Mouse (Mus musculus) gastrocnemius, adult 2 months (tissue): ENCODE measurements at regions not wholly inside any gene's neighbourhood (a gene's known extent, or its start where the extent isn't known, plus 50 kb on each side); places are given as distances from the start of the nearest gene placed in this dataset.

Experiments
- DNase-seq: peaks from one replicate; pipeline ENCODE4 v3.0.0; 2022
- H3K27ac ChIP-seq: fragments of 200-600 bp; 2 replicates; pipeline ENCODE4 v1.8.1; 2022; ENCODE audit warnings: mild to moderate bottlenecking
- H3K4me3 ChIP-seq: fragments of 200-600 bp; 2 replicates; pipeline ENCODE4 v1.8.1; 2022; ENCODE audit warnings: mild to moderate bottlenecking, moderate library complexity
- CTCF ChIP-seq: fragments of 200-600 bp; IDR thresholded peaks from 2 replicates; pipeline ENCODE4 v1.8.1; 2022; ENCODE audit warnings: antibody characterized with exemption, mild to moderate bottlenecking, moderate library complexity
- intact Hi-C: fragments of 180-260 bp; cut with DNase I; formaldehyde crosslinking; loops from one replicate; pipeline ENCODE4 v1.15.1; 2025

- intact Hi-C loops: no loop called here
These were observed 438.7 kb downstream of the Hace1 start for GRCm38 (mm10) chr10:46016295-46016694.

GRCm38 (mm10) chr10:46045474-46046093, 468.0 kb downstream of the Hace1 start:
- DNase-seq: no peak
- intact Hi-C loops: no loop called here
- no peak overlapping the region for H3K27ac ChIP-seq
- H3K4me3 ChIP-seq: no peak overlapping the region
- TF ChIP-seq CTCF: no peak

More at GRCm38 (mm10) chr10:46016295-46016694, 438.7 kb downstream of the Hace1 start:
- TF ChIP-seq CTCF: no peak
- H3K27ac ChIP-seq: no peak overlapping the region
- no peak overlapping the region for H3K4me3 ChIP-seq
- no peak for DNase-seq

DNA sequence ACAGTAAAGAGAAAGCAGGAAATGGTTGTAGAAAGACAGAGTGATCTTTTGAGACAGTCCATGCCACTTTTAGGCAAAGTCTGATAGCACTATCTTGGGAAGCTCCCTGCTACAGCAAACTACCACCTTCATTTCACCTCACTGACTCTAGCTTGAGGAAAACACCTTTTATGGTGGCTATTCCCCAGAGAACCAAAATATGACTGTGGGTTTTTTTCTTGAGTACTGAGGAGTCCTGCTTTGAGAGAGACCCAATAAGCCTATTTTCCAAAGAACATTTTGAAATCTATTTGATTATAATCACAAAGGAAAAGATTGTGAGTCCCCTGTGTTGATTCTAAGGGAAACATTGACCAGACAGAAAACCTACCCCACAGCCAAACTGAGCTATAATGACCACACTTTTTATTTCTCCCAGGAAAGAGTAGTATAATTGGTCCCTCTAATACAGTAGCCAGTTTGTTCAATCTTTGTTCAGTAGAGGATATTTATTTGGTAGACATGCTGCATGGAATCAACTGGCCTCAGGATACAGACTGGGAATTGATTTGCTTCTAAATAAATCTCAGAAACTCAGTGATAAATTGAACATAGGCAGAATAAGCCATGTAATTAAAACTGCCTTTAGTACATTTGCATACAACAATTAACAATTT, 468.6 kb downstream of the Hace1 start:
- TF ChIP-seq CTCF: no peak
- intact Hi-C loops: no loop called here
- H3K4me3 ChIP-seq: no peak overlapping the region
- no peak overlapping the region for H3K27ac ChIP-seq
- DNase-seq: no peak

DNA sequence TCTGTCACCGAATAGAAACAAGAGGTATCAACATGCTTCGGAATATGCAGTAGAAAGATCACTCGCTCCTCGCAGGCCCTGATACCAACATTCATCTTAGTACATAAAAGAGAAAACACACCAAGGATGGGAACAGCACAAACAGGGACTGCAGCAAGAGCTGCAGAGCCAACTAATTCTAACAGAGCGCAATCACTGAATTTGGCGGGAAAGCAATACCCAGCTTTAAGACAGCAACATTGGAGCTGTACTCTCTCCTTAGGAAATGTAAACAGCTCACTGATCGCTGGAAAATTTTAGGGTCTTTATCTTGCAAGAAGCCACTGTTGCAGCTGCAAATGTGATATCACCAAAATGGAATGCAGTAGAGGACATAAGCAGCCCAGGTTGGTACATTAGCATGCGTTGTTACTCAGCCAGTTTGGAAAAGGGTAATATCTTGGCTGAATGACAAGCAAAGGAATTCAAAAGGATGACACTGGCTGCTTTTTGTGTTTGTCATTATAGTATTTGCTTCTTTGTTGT, 469.3 kb downstream of the Hace1 start:
- no peak for TF ChIP-seq CTCF
- H3K27ac ChIP-seq: no peak overlapping the region
- H3K4me3 ChIP-seq: no peak overlapping the region
- DNase-seq: no peak
- intact Hi-C loops: no loop called here

- intact Hi-C loops: no loop called here
- no peak for TF ChIP-seq CTCF
- no peak overlapping the region for H3K27ac ChIP-seq
- DNase-seq: no peak
- H3K4me3 ChIP-seq: no peak overlapping the region
These were observed 470.0 kb downstream of the Hace1 start for GRCm38 (mm10) chr10:46047591-46047990.

DNA sequence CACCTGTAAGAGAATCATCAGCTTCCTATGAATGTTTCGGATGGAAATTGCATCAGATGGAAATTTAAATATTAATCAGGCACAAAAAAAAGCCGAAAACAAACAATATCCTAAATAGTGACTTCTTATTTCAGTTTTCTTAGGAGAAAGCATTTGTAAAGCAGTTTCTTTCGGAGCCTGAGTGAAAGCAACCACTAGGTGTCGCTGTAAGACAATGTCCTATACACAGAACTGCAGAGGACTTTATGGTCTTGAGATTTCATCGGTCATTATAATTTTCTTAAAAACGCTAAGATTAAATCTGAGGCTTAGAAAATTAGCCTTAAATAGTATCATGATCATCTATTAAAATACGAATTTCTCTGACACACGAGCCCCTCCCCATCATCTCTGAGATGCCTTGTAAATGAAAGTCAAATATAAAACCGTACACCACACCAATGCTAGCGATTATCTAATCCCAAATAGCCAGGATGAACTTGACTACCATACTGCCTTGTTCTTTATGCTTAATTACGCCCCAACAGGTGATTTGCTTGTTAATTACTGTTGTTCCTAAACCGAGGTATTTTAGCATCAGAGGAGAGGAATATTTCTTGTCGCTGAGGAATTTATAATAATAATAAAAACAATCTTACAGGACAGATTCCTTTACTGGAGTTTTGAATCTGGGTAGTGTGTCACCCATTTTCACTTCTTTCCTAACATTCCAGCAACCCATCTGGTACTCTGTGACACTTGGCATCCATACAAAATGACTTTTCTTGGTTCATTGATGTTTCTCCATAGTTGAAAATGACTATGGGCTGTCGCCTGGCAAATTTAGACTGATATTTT, 480.0 kb downstream of the Hace1 start:
- DNase-seq: no peak
- intact Hi-C loops: no loop called here
- peak; percentile 79 for TF ChIP-seq CTCF
- Histone ChIP-seq H3K4me3 (no peak overlapping the region), H3K27ac (no peak overlapping the region)

DNA sequence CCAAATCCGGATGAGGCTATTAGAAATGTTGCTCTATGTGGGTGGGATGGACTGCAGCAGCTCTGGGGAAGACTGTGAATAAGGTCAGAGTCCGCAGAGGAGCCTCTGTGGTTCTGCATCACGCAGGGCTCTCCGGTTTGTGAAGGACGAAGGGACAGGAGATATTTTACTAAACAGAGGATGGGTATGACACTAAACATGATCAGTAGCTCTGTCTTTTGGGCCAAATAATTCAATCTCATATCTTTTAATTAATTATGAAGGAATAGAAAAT, 480.5 kb downstream of the Hace1 start:
- TF ChIP-seq CTCF: no peak
- no peak overlapping the region for H3K4me3 ChIP-seq
- no peak overlapping the region for H3K27ac ChIP-seq
- intact Hi-C loops: no loop called here
- no peak for DNase-seq

DNA sequence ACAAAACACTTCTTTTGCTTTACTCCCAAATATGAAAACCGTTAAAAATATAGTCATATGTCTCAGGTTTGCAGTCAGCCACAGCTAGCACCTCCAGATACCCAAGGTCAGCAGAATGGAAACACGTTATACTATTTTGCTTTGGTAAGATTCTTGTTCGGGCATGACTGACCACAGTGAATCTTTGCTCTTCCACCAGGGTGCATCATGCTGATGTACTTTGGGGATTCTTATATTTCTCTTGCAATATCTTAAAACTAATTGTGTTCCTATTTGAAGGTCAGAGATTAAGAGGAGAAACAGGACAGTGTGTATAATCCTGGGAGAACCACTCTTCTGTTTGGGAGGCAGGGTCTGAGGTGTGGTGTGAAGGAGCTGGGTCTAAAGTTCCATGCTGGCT, 481.7 kb downstream of the Hace1 start:
- no peak overlapping the region for H3K27ac ChIP-seq
- no peak for DNase-seq
- no peak for TF ChIP-seq CTCF
- no peak overlapping the region for H3K4me3 ChIP-seq
- intact Hi-C loops: no loop called here

- no peak overlapping the region for H3K4me3 ChIP-seq
- intact Hi-C loops: no loop called here
- H3K27ac ChIP-seq: no peak overlapping the region
- DNase-seq: no peak
- TF ChIP-seq CTCF: no peak
These were observed 486.2 kb downstream of the Hace1 start for GRCm38 (mm10) chr10:46063831-46064230.

- no peak for TF ChIP-seq CTCF
- H3K4me3 ChIP-seq: no peak overlapping the region
- H3K27ac ChIP-seq: no peak overlapping the region
- intact Hi-C loops: no loop called here
- DNase-seq: no peak
These were observed 493.1 kb downstream of the Hace1 start for GRCm38 (mm10) chr10:46070766-46071165.

DNA sequence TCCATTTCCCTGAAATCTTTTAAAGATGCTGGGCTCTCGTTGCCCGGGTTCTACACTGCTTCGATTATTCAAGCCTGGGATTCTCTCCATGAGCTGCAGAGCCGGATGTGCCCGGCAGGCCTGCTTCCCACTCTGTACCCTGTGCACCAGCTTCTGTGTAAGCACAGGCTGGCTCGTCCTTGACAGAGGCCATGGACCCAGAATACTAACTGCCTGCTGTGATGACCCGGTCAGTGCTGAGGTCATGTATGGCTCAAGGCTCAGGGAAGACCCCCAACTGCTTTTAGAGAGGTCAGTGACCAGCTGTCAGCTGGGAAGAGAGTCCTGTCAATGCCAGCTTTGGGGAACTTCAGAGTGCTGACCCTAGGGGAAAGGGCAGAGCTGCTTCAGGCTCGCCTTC, 493.6 kb downstream of the Hace1 start:
- intact Hi-C loops: no loop called here
- no peak for DNase-seq
- Histone ChIP-seq H3K4me3 (no peak overlapping the region), H3K27ac (no peak overlapping the region)
- no peak for TF ChIP-seq CTCF

GRCm38 (mm10) chr10:46071810-46072549, 494.4 kb downstream of the Hace1 start:
- H3K27ac ChIP-seq: no peak overlapping the region
- TF ChIP-seq CTCF: no peak
- no peak for DNase-seq
- no peak overlapping the region for H3K4me3 ChIP-seq
- intact Hi-C loops: no loop called here
